Mouse (Mus musculus): ENCODE data around the gene Vcam1. TPM values are rescaled to one million over a fixed set of nuclear protein-coding genes. Genes with fewer than 3 reads are reported as not detected.

The Vcam1 gene
- polyA plus RNA-seq, 1 experiment from 2014 or later: 27.9 TPM

DNA sequence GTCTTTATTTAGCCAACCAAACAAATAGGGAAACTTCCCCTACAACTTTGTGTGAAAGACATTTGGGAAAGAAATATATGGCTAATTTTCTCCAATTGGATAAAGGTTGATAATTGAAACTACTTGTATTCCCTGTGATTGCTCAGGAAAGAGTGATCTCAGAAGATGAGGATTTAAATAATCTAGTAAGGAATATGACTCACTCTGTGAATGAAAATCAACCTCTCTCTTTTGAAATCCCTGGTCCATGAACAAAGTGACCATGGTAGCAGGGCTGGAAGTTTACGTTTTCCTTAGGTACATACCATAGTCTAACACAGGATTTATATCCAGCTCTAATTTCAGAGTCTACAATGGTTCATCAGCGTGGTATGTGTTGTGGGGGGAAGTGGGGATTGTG lies 52.7 kb downstream of the Vcam1 start:
- H3K4me2 ChIP-seq: no peak overlapping the region
- H3K27me3 ChIP-seq: no peaks in the 10 kb centered on the region
- WGBS: 81% methylated on average over 2 of the region's 2 CpGs
- no peaks in the 10 kb centered on the region for H3K36me3 ChIP-seq
- no peak overlapping the region for H3K9ac ChIP-seq
- no peaks in the 10 kb centered on the region for H3K9me3 ChIP-seq
- no peak for ATAC-seq (ENCODE audit: low read depth)
- no peak overlapping the region for H3K4me3 ChIP-seq
- no peak overlapping the region for H3K27ac ChIP-seq (replicated peaks)
- H3K4me1 ChIP-seq (replicated peaks): 0 out of 2 replicates have a peak, but pooled peaks cover 3% of the 10 kb centered on the region

DNA sequence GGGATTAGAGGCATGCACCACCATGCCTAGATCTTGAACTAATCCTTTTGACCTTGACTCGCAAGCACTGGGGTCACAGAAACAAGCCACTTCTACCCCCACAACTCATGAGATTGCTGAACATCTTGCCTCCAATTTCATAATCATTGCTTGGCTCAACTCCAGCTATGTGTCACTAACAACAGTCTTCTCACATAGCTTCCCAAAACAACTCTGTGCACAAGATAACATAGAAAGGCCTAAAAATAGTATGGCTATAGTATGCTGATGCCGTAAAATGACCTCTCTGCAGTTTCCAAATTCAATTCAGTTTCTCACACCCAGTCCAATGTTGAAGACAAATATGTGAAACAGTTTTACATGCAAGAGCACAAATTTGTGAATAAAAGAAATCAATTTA lies 56.9 kb downstream of the Vcam1 start:
- no peak overlapping the region for H3K4me2 ChIP-seq
- H3K27ac ChIP-seq (replicated peaks): no peak overlapping the region
- H3K9ac ChIP-seq: no peak overlapping the region
- H3K36me3 ChIP-seq: no peaks in the 10 kb centered on the region
- no peaks in the 10 kb centered on the region for H3K27me3 ChIP-seq
- no peak overlapping the region for H3K4me3 ChIP-seq
- whole genome bisulfite sequencing: 88% methylated on average over 2 of the region's 2 CpGs
- no peaks in the 10 kb centered on the region for H3K4me1 ChIP-seq (replicated peaks)
- H3K9me3 ChIP-seq: no peaks in the 10 kb centered on the region
- no peak for ATAC-seq (ENCODE audit: low read depth)

DNA sequence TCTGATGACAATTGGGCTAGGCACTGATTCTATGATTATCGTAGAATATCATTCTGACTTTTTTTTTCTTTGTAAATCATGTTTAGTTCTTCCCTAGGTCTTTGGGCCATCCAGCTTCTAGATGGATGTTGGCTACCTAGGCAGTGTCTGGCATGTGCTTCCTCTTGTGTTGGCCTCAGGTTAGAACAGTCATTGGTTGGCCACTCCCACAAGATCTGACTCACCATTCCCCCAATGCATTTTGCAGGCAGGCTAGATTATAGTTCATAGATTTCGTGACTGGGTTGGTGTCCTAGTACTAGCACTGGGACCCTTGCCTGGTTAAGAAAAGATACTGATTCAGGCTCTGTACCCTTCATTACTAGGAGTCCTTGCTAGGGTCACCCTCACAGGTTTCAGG lies 67.3 kb downstream of the Vcam1 start:
- ATAC-seq (ENCODE audit: low read depth): no peak
- Histone ChIP-seq H3K36me3 (no peaks in the 10 kb centered on the region), H3K9ac (no peak overlapping the region), H3K27me3 (no peaks in the 10 kb centered on the region), H3K27ac (replicated peaks) (no peak overlapping the region), H3K4me3 (no peak overlapping the region), H3K4me2 (no peak overlapping the region), H3K9me3 (no peaks in the 10 kb centered on the region), H3K4me1 (replicated peaks) (no peaks in the 10 kb centered on the region)
- 91% methylated on average over 2 of the region's 2 CpGs for WGBS

DNA sequence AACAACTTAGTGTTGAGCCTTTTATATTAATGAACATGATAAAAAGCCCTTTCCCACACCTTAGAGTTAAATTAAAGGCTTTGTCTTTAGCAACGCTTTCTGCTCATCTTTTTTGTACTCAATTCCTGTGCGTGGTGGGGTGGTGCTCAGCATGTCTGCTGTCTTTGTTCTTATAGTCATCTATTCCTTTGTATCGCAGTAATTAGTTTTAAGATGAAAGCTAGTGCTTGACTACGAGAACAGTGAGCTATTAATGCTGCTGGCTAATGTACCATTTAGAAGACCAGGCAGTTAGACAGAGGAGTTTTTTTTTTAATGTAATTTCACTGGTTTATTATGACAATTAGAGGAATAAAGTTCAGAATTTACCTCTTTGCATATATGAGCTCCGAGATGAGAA lies 69.2 kb downstream of the Vcam1 start:
- Histone ChIP-seq H3K36me3 (no peaks in the 10 kb centered on the region), H3K4me2 (no peak overlapping the region), H3K9me3 (no peaks in the 10 kb centered on the region), H3K4me1 (replicated peaks) (no peaks in the 10 kb centered on the region), H3K9ac (no peak overlapping the region), H3K27me3 (no peaks in the 10 kb centered on the region), H3K4me3 (no peak overlapping the region), H3K27ac (replicated peaks) (peak overlapping the region; percentile 23; the same call in 1 of the 2 replicates)
- no peak for ATAC-seq (ENCODE audit: low read depth)
- 49% methylated on average over 5 of the region's 5 CpGs for WGBS

Other genes starting within 250 kb of the Vcam1 start
- gene Dph5, start 241.9 kb downstream of the Vcam1 start, polyA plus RNA-seq (2015; fragmentation: Nextera tagmentation; extraction: Ambion mirVana): 28.5 and 29.6 TPM in 2 replicates
- 15.0 and 18.9 TPM in 2 replicates for gene Slc30a7, start 122.3 kb downstream of the Vcam1 start, polyA plus RNA-seq (2015; fragmentation: Nextera tagmentation; extraction: Ambion mirVana)
- gene Extl2, start 122.2 kb downstream of the Vcam1 start, polyA plus RNA-seq (2015; fragmentation: Nextera tagmentation; extraction: Ambion mirVana): 33.0 and 36.1 TPM in 2 replicates
- gene Gpr88, start 123.8 kb upstream of the Vcam1 start, polyA plus RNA-seq (2015; fragmentation: Nextera tagmentation; extraction: Ambion mirVana): 1.7 and 2.8 TPM in 2 replicates

Data from neural tube, embryonic 13.5 days (tissue).